Mouse (Mus musculus) kidney, embryonic 16.5 days (tissue): Measurements from ENCODE around the gene Cwc27. TPM values are rescaled to one million over a fixed set of nuclear protein-coding genes. Genes with fewer than 3 reads are reported as not detected.

Experiments used
- ATAC-seq: fragments of 200-750 bp; cut with Nextera tagmentation; 2 replicates; pipeline ENCODE4 v1.8.0; 2017; ENCODE audit warnings: moderate TSS enrichment; ENCODE audit not compliant: low FRiP score, low TSS enrichment
- H3K27ac ChIP-seq: fragments of 300-500 bp; sonication (generic); 2 replicates; pipeline ENCODE4 v1.5.1; 2014; ENCODE audit warnings: low read length
- H3K27me3 ChIP-seq: fragments of 300-500 bp; sonication (generic); 2 replicates; pipeline ENCODE4 v1.6.1; 2014; ENCODE audit warnings: low read length, control low read depth, mixed read lengths; ENCODE audit not compliant: insufficient read depth
- H3K36me3 ChIP-seq: fragments of 300-500 bp; sonication (generic); 2 replicates; pipeline ENCODE4 v1.6.1; 2014; ENCODE audit warnings: low read length, control low read depth, mixed read lengths; ENCODE audit not compliant: insufficient read depth
- H3K4me1 ChIP-seq: fragments of 300-500 bp; sonication (generic); 2 replicates; pipeline ENCODE4 v1.6.1; 2014; ENCODE audit warnings: low read length, control low read depth, mixed read lengths; ENCODE audit not compliant: insufficient read depth
- H3K4me2 ChIP-seq: fragments of 300-500 bp; sonication (generic); replicated peaks from 2 replicates; pipeline ENCODE4 v1.6.1; 2014; ENCODE audit warnings: low read depth, low read length
- H3K4me3 ChIP-seq: fragments of 300-500 bp; sonication (generic); 2 replicates; pipeline ENCODE4 v1.5.1; 2014; ENCODE audit warnings: mild to moderate bottlenecking, low read length
- H3K9ac ChIP-seq: fragments of 300-500 bp; sonication (generic); replicated peaks from 2 replicates; pipeline ENCODE4 v1.6.1; 2014; ENCODE audit warnings: low read length
- H3K9me3 ChIP-seq: fragments of 300-500 bp; sonication (generic); 2 replicates; pipeline ENCODE4 v1.6.1; 2016; ENCODE audit warnings: low read length, control low read depth
- WGBS: fragments of 180-500 bp; shearing (Covaris S2); extraction: QIAGEN DNeasy Blood & Tissue Kit; methylation state at CpG from one replicate; pipeline ENCODE4 v1.1.7; 2014; 5-methylcytosine and 5-hydroxymethylcytosine counted together
- polyA plus RNA-seq: library from polyadenylated mRNA; unstranded; fragments of >200 nt; fragmentation: Nextera tagmentation; extraction: Ambion mirVana; gene quantifications from 2 replicates; pipeline ENCODE4 v1.2.1, GENCODE M21; 2015

Cwc27 gene
- polyA plus RNA-seq, 1 experiment from 2014 or later: 30.8 TPM

- no peak overlapping the region for H3K4me2 ChIP-seq
- H3K4me1 ChIP-seq: peaks cover 10% of the 10 kb centered on the region
- no peaks in the 10 kb centered on the region for H3K9me3 ChIP-seq
- no peak for ATAC-seq
- H3K27ac ChIP-seq: no peak overlapping the region
- H3K27me3 ChIP-seq: no peaks in the 10 kb centered on the region
- WGBS: 85% methylated on average over 7 of the region's 7 CpGs
- H3K9ac ChIP-seq: no peak overlapping the region
- H3K36me3 ChIP-seq: no peaks in the 10 kb centered on the region
- H3K4me3 ChIP-seq: no peak overlapping the region
Observed at GRCm38 (mm10) chr13:104619503-104620288, 197.2 kb downstream of the Cwc27 start.

- H3K27ac ChIP-seq: no peak overlapping the region
- no peak overlapping the region for H3K4me3 ChIP-seq
- 91% methylated on average over 4 of the region's 4 CpGs for WGBS
- H3K9ac ChIP-seq: no peak overlapping the region
- ATAC-seq: no peak
- H3K36me3 ChIP-seq: no peaks in the 10 kb centered on the region
- H3K9me3 ChIP-seq: no peaks in the 10 kb centered on the region
- H3K4me1 ChIP-seq: peaks cover 10% of the 10 kb centered on the region
- no peak overlapping the region for H3K4me2 ChIP-seq
- H3K27me3 ChIP-seq: no peaks in the 10 kb centered on the region
Observed at GRCm38 (mm10) chr13:104617201-104617600, 199.7 kb downstream of the Cwc27 start.

GRCm38 (mm10) chr13:104615999-104616810 lies 200.7 kb downstream of the Cwc27 start:
- Histone ChIP-seq H3K4me2 (no peak overlapping the region; the same call in 1 of the 2 replicates), H3K27ac (no peak overlapping the region), H3K4me1 (peaks cover 10% of the 10 kb centered on the region), H3K36me3 (no peaks in the 10 kb centered on the region), H3K9me3 (no peaks in the 10 kb centered on the region), H3K9ac (no peak overlapping the region), H3K4me3 (no peak overlapping the region), H3K27me3 (no peaks in the 10 kb centered on the region)
- WGBS: 58% methylated on average over 18 of the region's 18 CpGs
- ATAC-seq: peak; percentile 82; the same call in 1 of the 2 replicates

- Histone ChIP-seq H3K9ac (no peak overlapping the region), H3K4me1 (0 out of 2 replicates have a peak, but pooled peaks cover 5% of the 10 kb centered on the region), H3K27me3 (no peaks in the 10 kb centered on the region), H3K36me3 (no peaks in the 10 kb centered on the region), H3K9me3 (no peaks in the 10 kb centered on the region), H3K4me2 (no peak overlapping the region), H3K27ac (no peak overlapping the region), H3K4me3 (no peak overlapping the region)
- ATAC-seq: no peak
- WGBS: 90% methylated on average over 7 of the region's 7 CpGs
Observed at GRCm38 (mm10) chr13:104615111-104615510, 201.8 kb downstream of the Cwc27 start.

- Histone ChIP-seq H3K27ac (peak overlapping the region; percentile 63; the same call in 1 of the 2 replicates), H3K4me2 (no peak overlapping the region), H3K4me1 (0 out of 2 replicates have a peak, but pooled peaks cover 3% of the 10 kb centered on the region), H3K9ac (no peak overlapping the region), H3K9me3 (no peaks in the 10 kb centered on the region), H3K4me3 (no peak overlapping the region), H3K27me3 (no peaks in the 10 kb centered on the region), H3K36me3 (no peaks in the 10 kb centered on the region)
- ATAC-seq: no peak
- WGBS: 76% methylated on average over 4 of the region's 4 CpGs
Observed at GRCm38 (mm10) chr13:104611296-104611695, 205.6 kb downstream of the Cwc27 start.

GRCm38 (mm10) chr13:104610210-104611111 lies 206.5 kb downstream of the Cwc27 start:
- peak overlapping the region; percentile 63 for H3K27ac ChIP-seq
- ATAC-seq: peak; percentile 79; the same call in 1 of the 2 replicates
- H3K9me3 ChIP-seq: no peaks in the 10 kb centered on the region
- 72% methylated on average over 22 of the region's 22 CpGs for WGBS
- peak overlapping the region; percentile 10; the same call in 1 of the 2 replicates for H3K4me2 ChIP-seq
- H3K27me3 ChIP-seq: no peaks in the 10 kb centered on the region
- no peak overlapping the region for H3K9ac ChIP-seq
- 0 out of 2 replicates have a peak, but pooled peaks cover 3% of the 10 kb centered on the region for H3K4me1 ChIP-seq
- H3K36me3 ChIP-seq: no peaks in the 10 kb centered on the region
- H3K4me3 ChIP-seq: no peak overlapping the region

- no peak overlapping the region for H3K4me3 ChIP-seq
- H3K4me2 ChIP-seq: no peak overlapping the region
- no peaks in the 10 kb centered on the region for H3K9me3 ChIP-seq
- no peak overlapping the region for H3K9ac ChIP-seq
- no peaks in the 10 kb centered on the region for H3K27me3 ChIP-seq
- 85% methylated on average over 18 of the region's 18 CpGs for WGBS
- no peak overlapping the region for H3K27ac ChIP-seq
- H3K36me3 ChIP-seq: no peaks in the 10 kb centered on the region
- ATAC-seq: no peak
- H3K4me1 ChIP-seq: 0 out of 2 replicates have a peak, but pooled peaks cover 3% of the 10 kb centered on the region
Observed at GRCm38 (mm10) chr13:104608516-104608915, 208.4 kb downstream of the Cwc27 start.

- H3K4me2 ChIP-seq: no peak overlapping the region
- H3K4me3 ChIP-seq: no peak overlapping the region
- WGBS: 61% methylated on average over 14 of the region's 14 CpGs
- peak overlapping the region; percentile 25; the same call in 1 of the 2 replicates for H3K27ac ChIP-seq
- no peaks in the 10 kb centered on the region for H3K36me3 ChIP-seq
- H3K9me3 ChIP-seq: no peaks in the 10 kb centered on the region
- H3K9ac ChIP-seq: no peak overlapping the region
- ATAC-seq: no peak
- no peaks in the 10 kb centered on the region for H3K27me3 ChIP-seq
- H3K4me1 ChIP-seq: 0 out of 2 replicates have a peak, but pooled peaks cover 3% of the 10 kb centered on the region
Observed at GRCm38 (mm10) chr13:104606786-104607580, 210.0 kb downstream of the Cwc27 start.
